Mouse (Mus musculus) hindlimb bud, embryonic 11.5 days (tissue): ENCODE measurements around the gene Parp14.

Experiments
- DNase-seq: peaks from one replicate; pipeline ENCODE4 v3.0.0-alpha.2; 2012; ENCODE audit warnings: low read depth, low spot score; ENCODE audit errors: extremely low spot score

The Parp14 gene

DNA sequence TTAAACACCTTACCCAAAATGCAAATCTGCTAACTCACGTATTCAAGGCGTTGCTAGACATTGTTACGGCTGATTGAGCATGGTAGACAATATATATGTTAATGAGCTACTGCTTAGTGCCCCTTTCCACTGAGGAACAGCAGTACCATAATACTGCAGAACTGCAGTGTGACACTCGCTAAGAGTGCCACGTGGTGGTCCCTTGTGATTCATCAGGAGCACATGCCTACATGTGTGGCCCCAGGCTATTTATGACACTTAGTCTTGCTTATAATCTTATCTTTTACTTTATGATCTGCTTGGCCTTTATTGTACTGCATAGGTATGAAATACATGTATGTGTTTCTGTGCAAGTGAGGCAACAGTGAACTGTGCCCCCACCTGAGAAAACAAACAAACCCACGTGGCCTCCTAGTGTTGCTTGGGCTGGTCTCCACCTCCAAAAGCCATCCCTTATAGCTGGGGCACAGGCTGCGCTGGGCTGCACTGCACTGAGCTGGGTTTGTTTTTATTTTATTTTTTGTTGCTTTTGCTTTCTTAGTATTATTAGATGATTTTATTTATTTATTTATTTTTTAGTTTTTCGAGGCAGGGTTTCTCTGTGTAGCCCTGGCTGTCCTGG is 83.7 kb downstream of the Parp14 start:
- no peak for DNase-seq

DNA sequence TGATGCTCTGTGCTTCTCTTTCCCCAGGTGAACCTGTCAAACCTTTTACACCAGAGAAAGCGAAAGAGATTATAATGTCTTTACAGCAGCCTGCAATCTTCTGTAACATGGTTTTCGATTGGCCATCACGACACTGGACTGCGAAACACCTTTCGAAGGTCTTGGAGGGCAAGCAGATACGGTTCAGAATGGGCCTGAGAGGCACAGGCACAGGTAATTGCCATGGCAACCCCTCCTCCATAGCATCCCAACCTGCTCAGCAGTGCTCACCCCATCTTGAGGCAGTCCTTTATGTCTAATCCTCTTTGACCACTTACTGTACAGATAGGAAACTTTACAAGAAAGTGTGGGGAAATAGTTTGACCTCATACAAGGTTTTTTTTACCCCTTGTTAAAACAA is 84.2 kb downstream of the Parp14 start:
- no peak for DNase-seq

DNA sequence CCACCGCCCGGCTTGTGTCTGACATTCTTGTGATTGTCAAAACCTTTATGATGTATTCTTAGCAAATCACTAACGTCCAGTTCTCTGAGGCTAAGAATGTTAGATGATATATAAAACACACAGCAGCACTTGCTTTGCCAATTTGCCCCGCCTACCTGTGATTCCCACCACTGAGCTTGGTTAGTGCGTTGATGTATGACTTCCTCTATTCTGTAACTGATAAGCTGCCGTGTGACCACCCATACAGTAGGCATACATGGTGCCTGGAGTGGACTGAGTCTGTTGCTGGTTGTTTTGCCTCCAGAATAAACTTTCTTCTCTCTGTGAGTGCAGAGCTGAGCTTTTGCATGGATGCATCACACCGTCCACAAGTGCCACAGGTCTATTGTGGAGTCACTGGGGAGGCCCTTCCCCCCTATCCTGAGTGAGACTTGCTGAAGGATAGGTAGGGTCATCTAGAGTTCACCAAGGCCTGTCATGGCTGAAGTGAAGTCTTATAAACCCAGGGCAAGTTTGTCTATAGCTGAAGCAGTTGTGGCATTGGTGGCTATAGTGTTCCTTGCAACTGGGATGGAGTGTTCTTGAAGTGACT is 87.1 kb downstream of the Parp14 start:
- no peak for DNase-seq

DNA sequence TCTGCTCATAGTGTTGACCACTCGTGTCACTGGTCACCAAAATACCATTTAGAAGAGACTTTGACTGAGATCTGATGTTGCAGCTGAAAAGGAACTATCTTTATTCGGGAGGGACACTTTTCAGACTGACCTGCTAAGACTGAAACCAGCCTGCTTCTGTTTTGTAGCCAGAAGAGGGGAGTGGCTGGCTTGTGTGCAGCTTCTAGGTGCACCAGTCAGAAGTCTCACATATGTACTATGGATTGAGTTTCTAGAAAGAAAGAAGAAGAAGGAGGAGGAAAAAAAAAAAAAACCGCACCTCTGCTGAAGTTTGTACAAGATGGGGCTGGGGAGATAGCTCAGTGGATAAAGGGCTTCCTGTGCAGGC is 88.2 kb downstream of the Parp14 start:
- DNase-seq: no peak
